Mouse (Mus musculus): ENCODE measurements around the gene Sbk1.

DNA sequence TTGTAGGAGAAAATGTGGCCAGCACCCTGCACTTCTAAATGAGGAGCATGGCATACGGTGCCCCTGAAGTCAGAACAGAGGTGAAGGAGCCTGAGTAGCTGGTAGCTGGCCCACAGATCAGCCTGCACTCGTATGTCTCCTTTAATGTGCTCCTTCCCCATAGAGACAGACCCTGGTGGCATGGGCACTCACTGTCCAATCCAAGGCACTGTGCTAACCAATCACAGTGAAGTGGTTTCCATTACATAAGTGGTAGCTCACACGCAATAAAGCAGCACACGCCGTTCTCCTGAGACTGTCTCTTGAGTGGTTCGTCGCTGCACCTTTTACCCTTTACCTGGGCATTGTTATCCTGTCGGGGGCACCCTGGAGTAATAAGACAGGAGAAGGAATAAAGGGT, 41.9 kb downstream of the Sbk1 start:
- TF ChIP-seq NRF1 (IDR thresholded peaks at IDR 0.05; ENCODE audit: low read depth, low read length), result no peak
- no peak for TF ChIP-seq CTCF (conservative IDR thresholded peaks at IDR 0.05 in 1 of 2, IDR thresholded peaks at IDR 0.05 in 1 of 2; ENCODE audit: low read depth in 2 of 2, low read length in 2 of 2)
- no peak for TF ChIP-seq POLR2A (IDR thresholded peaks at IDR 0.05; ENCODE audit: low read depth, low read length)
- no peak for TF ChIP-seq E2F4 (IDR thresholded peaks at IDR 0.05; ENCODE audit: insufficient replicate concordance, low read depth, low read length)

All from CH12.LX (cell line).